In genomic region chr4:150211930-150212552, GRCm38 (mm10) we compare ENCODE assay signal across 10 mouse cellular contexts. TPM values are rescaled to one million over a fixed set of nuclear protein-coding genes. Genes with fewer than 3 reads are reported as not detected.
DNase-seq lines count a peak whose midpoint lies in the region; ATAC-seq lines count a peak whose summit lies in the region.
"Had no signal": no experiment of that assay in that cellular context is flagged by ENCODE, and none has a peak within 500 bp of the region (broad histone marks: within the 10 kb centered on the region; RNA-seq: fewer than 3 reads in every experiment).

No protein-coding gene starts in this region.

- H3K27me3 ChIP-seq in heart, embryonic 13.5 days (replicated peaks) = no peaks in the 10 kb centered on the region
- H3K27me3 ChIP-seq in intestine, embryonic 14.5 days (replicated peaks; ENCODE audit: control insufficient read depth, insufficient read depth, low read length) = no peaks in the 10 kb centered on the region
- H3K27me3 ChIP-seq in midbrain, embryonic 14.5 days (ENCODE audit: control insufficient read depth, insufficient read depth, low read length) = no peaks in the 10 kb centered on the region

- peaks cover 7% of the 10 kb centered on the region for H3K4me1 ChIP-seq in heart, embryonic 13.5 days
- H3K4me1 ChIP-seq in brown adipose tissue, adult 24 weeks (ENCODE audit: control insufficient read depth, insufficient read depth, insufficient read length, low read length) = no peaks in the 10 kb centered on the region
- H3K4me1 ChIP-seq in intestine, embryonic 14.5 days (replicated peaks; ENCODE audit: control insufficient read depth, insufficient read depth, low read length) = 0 out of 2 replicates have a peak, but pooled peaks cover 6% of the 10 kb centered on the region
- H3K4me1 ChIP-seq in midbrain, embryonic 14.5 days (ENCODE audit: control insufficient read depth, insufficient read depth, low read length) = peaks cover 4% of the 10 kb centered on the region; the same call in 1 of the 2 replicates

- peak overlapping the region; percentile 48 for H3K4me3 ChIP-seq in heart, embryonic 13.5 days
- no peak overlapping the region for H3K4me3 ChIP-seq in brown adipose tissue, adult 24 weeks (ENCODE audit: insufficient read depth, low read depth, low read length)
- H3K4me3 ChIP-seq in intestine, embryonic 14.5 days (ENCODE audit: low read depth, low read length) = peak overlapping the region; percentile 30; the same call in 1 of the 2 replicates
- H3K4me3 ChIP-seq in midbrain, embryonic 14.5 days (replicated peaks; ENCODE audit: low read depth, low read length) = no peak overlapping the region

- H3K4me2 ChIP-seq in heart, embryonic 13.5 days = peak overlapping the region; percentile 70
- H3K4me2 ChIP-seq in intestine, embryonic 14.5 days (ENCODE audit: low read length) = peak overlapping the region; percentile 57
- H3K4me2 ChIP-seq in midbrain, embryonic 14.5 days (ENCODE audit: low read length) = peak overlapping the region; percentile 53

- no peak for ATAC-seq in heart, embryonic 13.5 days (ENCODE audit: extremely low read depth, insufficient number of reproducible peaks, low FRiP score, low TSS enrichment)
- peak; percentile 1; the same call in 1 of the 2 replicates for ATAC-seq in intestine, embryonic 14.5 days (replicated peaks; ENCODE audit: low FRiP score, low TSS enrichment, low read depth)
- no peak for ATAC-seq in midbrain, embryonic 14.5 days (ENCODE audit: low FRiP score, low TSS enrichment)

- no peak overlapping the region for H3K27ac ChIP-seq in heart, embryonic 13.5 days (replicated peaks)
- H3K27ac ChIP-seq in brown adipose tissue, adult 24 weeks (replicated peaks; ENCODE audit: low read depth, low read length) = peak overlapping the region; percentile 23; the same call in 1 of the 2 replicates
- H3K27ac ChIP-seq in intestine, embryonic 14.5 days (ENCODE audit: low read depth) = no peak overlapping the region
- H3K27ac ChIP-seq in midbrain, embryonic 14.5 days (replicated peaks; ENCODE audit: low read depth, low read length) = no peak overlapping the region

- peak overlapping the region; percentile 80 for H3K9ac ChIP-seq in heart, embryonic 13.5 days
- no peak overlapping the region for H3K9ac ChIP-seq in intestine, embryonic 14.5 days (ENCODE audit: low read length)
- H3K9ac ChIP-seq in midbrain, embryonic 14.5 days (replicated peaks; ENCODE audit: low read length) = no peak overlapping the region

- H3K9me3 ChIP-seq in heart, embryonic 13.5 days = no peaks in the 10 kb centered on the region
- no peaks in the 10 kb centered on the region for H3K9me3 ChIP-seq in intestine, embryonic 14.5 days (ENCODE audit: control insufficient read depth, low read length)
- no peaks in the 10 kb centered on the region for H3K9me3 ChIP-seq in midbrain, embryonic 14.5 days (ENCODE audit: control insufficient read depth, low read length)

- intact Hi-C loops in heart, postnatal 36 days (cut with DNase I) = no loop called here
- intact Hi-C loops in left cerebral cortex, postnatal 36 days (cut with DNase I) = loop anchor here (10.0 kb wide), 1 partner anchor 177 kb away; no protein-coding TSS in a partner anchor

- 51% methylated on average over 10 of the region's 10 CpGs for WGBS in heart, embryonic 13.5 days
- WGBS in intestine, embryonic 14.5 days = 53% methylated on average over 10 of the region's 10 CpGs
- WGBS in midbrain, embryonic 14.5 days = 55% methylated on average over 10 of the region's 10 CpGs

- no peaks in the 10 kb centered on the region for H3K36me3 ChIP-seq in heart, embryonic 13.5 days
- no peaks in the 10 kb centered on the region for H3K36me3 ChIP-seq in intestine, embryonic 14.5 days (ENCODE audit: control insufficient read depth, insufficient read depth, low read length)
- no peaks in the 10 kb centered on the region for H3K36me3 ChIP-seq in midbrain, embryonic 14.5 days (ENCODE audit: control insufficient read depth, insufficient read depth, low read length)

- no peak for DNase-seq in heart, postnatal 36 days
- no peak for DNase-seq in intestine, embryonic 14.5 days (ENCODE audit: low spot score)
- no peak for DNase-seq in midbrain, embryonic 14.5 days
- no peak for DNase-seq in left cerebral cortex, postnatal 36 days (ENCODE audit: low spot score in 2 of 2)
- DNase-seq in adrenal gland, postnatal 4 days (ENCODE audit: low spot score in 2 of 2) = no peak
- no peak for DNase-seq in cerebellum, postnatal 36 days

RNA-seq across cellular contexts. Expression of gene Car6, which starts 10.9 kb away (rescaled TPM):
- polyA plus RNA-seq in heart, embryonic 13.5 days (2015; fragmentation: Nextera tagmentation; extraction: Ambion mirVana) = not detected in 2 replicates
- total RNA-seq in heart, postnatal 36 days (2021) = not detected
- not detected in 2 replicates for polyA plus RNA-seq in brown adipose tissue, adult 24 weeks (2012; ENCODE audit: insufficient read depth, insufficient read length, missing spikeins)
- not detected in 2 replicates for polyA plus RNA-seq in intestine, embryonic 14.5 days (2014; fragmentation: Nextera tagmentation; extraction: Ambion mirVana)
- 0.32 TPM in 1 of 2 replicates, not detected in the other for polyA plus RNA-seq in midbrain, embryonic 14.5 days (2014; fragmentation: Nextera tagmentation; extraction: Ambion mirVana)
- not detected for total RNA-seq in left cerebral cortex, postnatal 36 days (2021)
- not detected for total RNA-seq in adrenal gland, postnatal 4 days (2021)
- total RNA-seq: heart, postnatal 14 days had no signal
- polyA plus RNA-seq: spleen, adult 2 months had no signal

RNA-seq across cellular contexts. Expression of gene Eno1, which starts 24.5 kb away (rescaled TPM):
- 1,911 and 2,064 TPM in 2 replicates for polyA plus RNA-seq in heart, embryonic 13.5 days (2015; fragmentation: Nextera tagmentation; extraction: Ambion mirVana)
- total RNA-seq in heart, postnatal 36 days (2021) = 100 to 1,000 TPM; 106 to 108 TPM
- polyA plus RNA-seq in brown adipose tissue, adult 24 weeks (2012; ENCODE audit: insufficient read depth, insufficient read length, missing spikeins) = 2,211 and 3,699 TPM in 2 replicates
- polyA plus RNA-seq in intestine, embryonic 14.5 days (2014; fragmentation: Nextera tagmentation; extraction: Ambion mirVana) = 1,930 and 1,939 TPM in 2 replicates
- 935 and 972 TPM in 2 replicates for polyA plus RNA-seq in midbrain, embryonic 14.5 days (2014; fragmentation: Nextera tagmentation; extraction: Ambion mirVana)
- 100 to 1,000 TPM; 416 to 459 TPM for total RNA-seq in left cerebral cortex, postnatal 36 days (2021)
- total RNA-seq in adrenal gland, postnatal 4 days (2021) = 100 to 1,000 TPM; 259 to 261 TPM

Comparison
In these comparisons a context has a peak if more than half of its experiments do, and no peak if none do; other contexts are left out.
1. H3K4me3 ChIP-seq: peak in heart, embryonic 13.5 days (single experiment) and intestine, embryonic 14.5 days (single experiment); none in brown adipose tissue, adult 24 weeks (single experiment) and midbrain, embryonic 14.5 days (single experiment).
2. Peak in every context shown above with its lines, with median percentiles within 50 percentile points of each other: H3K4me2 ChIP-seq.